Mouse (Mus musculus) left cerebral cortex, adult 8-10 months (tissue): ENCODE data around the gene Tbc1d10c. TPM values are rescaled to one million over a fixed set of nuclear protein-coding genes. Genes with fewer than 3 reads are reported as not detected.

Experiments used
- DNase-seq, 2 experiments: peaks; one replicate each; pipeline ENCODE4 v3.0.0; 2022; ENCODE audit warnings: low spot score in 2 of 2
- total RNA-seq, 4 experiments: library from RNA; stranded (reverse); gene quantifications; 2 replicates each; pipeline ENCODE4 v1.2.4; 2022

Gene Tbc1d10c
- total RNA-seq, 4 experiments from 2014 or later = 1.6 to 3.3 (median 2.7) TPM

- DNase-seq = peak; percentile 96 to 97
Measured at GRCm38 (mm10) chr19:4162646-4163542, 28.2 kb downstream of the Tbc1d10c start, which contains the start of gene Rps6kb2. Gene Rps6kb2 (minus strand): TSS chr19:4163354.

GRCm38 (mm10) chr19:4159049-4159448 lies 32.0 kb downstream of the Tbc1d10c start:
- no peak for DNase-seq

DNA sequence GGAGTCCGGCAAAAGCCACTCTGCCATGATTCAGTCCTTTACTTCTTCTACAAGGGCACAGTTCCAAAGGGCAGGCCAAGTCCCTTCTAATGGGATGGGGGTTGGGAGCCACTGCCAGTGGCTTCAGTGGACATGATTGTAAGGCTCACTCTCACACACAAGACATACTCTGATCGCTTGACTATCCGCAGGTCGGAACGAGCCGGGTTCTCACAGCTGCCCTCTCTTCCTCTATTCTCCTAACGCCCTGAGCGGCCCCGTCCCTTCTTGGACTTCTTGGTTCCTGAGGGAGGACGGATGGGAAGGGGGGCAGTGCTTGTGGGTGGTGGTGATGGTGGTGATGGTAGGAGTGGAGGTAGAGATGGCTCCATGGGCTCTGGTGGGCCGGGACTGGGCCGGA lies 34.3 kb downstream of the Tbc1d10c start:
- no peak for DNase-seq

GRCm38 (mm10) chr19:4156073-4156579 lies 35.0 kb downstream of the Tbc1d10c start:
- no peak for DNase-seq

GRCm38 (mm10) chr19:4155223-4156072 lies 35.6 kb downstream of the Tbc1d10c start:
- no peak for DNase-seq

DNA sequence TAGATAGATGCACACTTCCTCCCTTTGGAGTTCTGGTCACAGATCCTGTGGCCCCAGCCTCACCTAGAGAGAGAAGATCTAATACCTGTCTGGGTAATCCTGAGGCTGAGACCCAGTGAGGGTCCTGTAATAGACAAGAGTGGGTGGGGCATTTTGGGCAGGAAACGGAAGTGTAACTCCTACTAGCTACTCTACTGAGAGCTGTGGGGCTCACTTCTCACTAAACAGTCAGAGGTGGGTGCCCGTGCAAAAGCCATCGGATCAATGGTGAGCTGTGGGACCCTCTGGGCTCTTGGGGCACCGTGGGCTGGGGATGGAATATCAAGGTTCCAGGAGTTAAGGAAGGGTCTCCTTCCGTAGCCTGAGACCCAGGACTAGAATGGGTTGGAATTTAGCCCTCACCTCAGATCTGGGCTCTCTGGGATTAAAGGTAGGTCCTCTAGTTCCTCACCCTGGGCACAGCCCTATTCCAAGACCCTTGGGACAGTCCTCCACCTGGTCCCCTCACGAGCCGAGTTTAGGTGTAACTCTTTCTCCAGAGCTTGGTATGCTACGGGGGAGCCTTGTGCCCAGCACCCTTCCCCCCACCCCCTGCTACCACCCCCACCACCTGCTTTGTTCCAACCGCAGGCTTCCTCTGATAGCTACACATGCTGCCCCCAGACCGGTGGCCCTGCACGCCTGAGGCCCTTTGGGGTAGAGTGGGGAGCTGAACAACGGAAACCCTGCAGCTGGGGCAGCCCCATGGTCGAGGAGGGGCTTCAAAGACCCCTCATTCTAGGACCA lies 36.5 kb downstream of the Tbc1d10c start:
- no peak for DNase-seq

GRCm38 (mm10) chr19:4153232-4153654 lies 37.8 kb downstream of the Tbc1d10c start, which contains the start of gene Ptprcap:
Gene Ptprcap (plus strand): TSS chr19:4153604.
- DNase-seq = no peak

DNA sequence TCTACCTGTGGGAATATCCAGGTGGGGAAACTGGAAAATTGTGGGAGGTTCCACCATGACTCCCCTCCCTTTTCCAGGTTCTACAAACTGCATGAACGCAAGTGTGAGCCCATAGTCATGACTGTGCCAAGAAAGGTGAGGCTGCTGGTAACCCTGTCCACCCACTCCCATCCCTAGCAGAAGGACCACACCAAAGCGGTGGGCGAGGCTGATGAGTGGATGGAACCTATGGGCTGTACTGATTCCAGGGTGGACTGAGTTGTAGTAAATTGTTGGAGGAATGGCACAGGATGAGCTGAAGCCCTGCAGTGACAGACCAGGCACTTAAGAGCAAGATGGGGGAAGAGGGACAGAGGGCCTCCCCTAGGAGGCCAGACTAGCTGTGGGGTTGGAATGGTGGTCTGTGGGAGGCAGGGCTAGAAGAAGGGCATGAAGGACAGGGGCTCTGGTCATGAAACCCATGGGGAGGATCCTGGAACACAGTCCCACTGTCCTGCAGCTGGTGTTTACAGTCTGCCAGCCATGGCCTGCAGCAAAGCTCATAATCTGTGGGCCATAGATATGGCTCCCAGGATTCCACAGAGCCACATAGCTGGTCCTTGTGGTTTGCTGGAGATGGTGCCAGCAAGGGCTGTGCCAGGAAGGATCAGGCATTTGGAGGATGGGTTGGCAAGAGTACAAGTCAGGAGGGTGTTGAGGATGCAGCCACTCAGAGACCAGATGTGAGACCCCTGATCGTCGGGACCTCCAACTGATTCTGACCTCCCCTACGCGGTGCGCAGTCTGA lies 38.4 kb downstream of the Tbc1d10c start:
- no peak for DNase-seq

DNA sequence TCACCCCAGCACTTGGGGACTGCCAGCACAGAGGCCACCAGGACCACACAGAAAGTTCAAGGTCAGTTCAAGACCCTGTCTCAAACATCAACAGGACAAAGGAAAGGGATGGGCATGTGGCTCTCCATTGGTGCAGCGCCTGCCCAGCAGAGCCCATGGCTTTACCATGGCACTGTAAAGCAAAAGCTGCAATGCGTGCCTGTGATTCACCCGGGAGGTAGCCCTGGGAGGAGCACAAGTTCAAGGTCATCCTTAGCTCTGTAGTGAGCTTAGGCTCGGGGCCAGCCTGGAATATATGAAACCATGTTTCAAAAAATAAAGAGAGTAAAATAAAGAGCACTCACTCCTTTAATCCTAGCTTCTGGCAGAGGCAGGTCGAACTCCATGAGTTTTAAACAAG lies 39.2 kb downstream of the Tbc1d10c start:
- no peak for DNase-seq

DNA sequence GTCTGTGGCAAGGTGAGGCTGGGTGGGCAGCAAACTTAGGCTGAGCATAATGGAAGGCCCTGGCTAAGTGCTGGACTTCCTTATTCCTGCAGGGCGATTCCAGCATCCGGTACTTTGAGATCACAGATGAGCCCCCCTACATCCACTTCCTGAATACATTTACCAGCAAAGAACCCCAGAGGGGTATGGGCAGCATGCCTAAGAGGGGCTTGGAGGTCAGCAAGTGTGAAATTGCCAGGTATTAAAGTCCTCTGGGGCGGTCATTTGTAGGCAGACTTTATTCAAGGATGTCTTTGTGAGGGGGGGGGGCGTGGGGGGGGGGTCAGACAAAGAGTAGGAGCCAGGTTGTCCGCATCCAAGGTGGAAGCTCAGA lies 39.6 kb downstream of the Tbc1d10c start:
- DNase-seq = no peak

DNA sequence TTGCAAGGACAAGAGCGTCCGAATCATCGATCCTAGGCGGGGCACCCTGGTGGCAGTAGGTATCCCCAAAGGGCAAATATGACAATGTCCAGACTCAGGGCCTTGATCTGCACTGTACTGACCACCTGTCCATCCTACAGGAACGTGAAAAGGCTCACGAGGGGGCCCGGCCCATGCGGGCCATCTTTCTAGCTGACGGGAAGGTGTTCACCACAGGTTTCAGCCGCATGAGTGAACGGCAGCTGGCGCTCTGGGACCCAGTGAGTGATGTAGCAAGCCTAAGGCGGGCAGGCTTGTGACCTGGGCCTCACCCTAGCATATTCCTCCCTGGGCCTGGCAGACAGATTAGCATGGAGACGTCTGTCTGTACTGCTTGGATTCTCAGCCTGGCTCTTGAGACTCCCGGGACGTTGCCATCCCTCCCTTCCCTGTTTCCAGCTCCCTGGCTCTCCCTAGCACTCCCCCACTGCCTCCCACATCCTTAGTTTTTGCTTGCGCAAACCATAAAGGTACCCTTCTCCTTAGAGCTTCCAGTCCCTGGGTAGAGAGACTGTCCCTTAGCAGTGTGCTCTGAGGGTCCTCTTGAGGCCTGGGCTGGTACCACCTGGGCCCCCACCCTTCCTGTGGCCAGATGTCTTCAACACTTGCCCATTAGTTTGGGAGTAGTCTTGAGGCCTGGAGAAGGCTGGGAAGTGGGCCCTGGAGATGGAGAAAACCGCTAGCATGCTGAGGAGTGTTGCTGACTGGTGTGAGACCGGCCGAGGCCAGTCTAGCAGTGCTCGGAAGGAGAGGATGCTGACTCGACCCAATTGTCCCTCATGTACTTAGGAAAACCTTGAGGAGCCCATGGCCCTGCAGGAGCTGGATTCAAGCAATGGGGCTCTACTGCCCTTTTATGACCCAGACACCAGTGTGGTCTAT lies 40.3 kb downstream of the Tbc1d10c start:
- no peak for DNase-seq

DNA sequence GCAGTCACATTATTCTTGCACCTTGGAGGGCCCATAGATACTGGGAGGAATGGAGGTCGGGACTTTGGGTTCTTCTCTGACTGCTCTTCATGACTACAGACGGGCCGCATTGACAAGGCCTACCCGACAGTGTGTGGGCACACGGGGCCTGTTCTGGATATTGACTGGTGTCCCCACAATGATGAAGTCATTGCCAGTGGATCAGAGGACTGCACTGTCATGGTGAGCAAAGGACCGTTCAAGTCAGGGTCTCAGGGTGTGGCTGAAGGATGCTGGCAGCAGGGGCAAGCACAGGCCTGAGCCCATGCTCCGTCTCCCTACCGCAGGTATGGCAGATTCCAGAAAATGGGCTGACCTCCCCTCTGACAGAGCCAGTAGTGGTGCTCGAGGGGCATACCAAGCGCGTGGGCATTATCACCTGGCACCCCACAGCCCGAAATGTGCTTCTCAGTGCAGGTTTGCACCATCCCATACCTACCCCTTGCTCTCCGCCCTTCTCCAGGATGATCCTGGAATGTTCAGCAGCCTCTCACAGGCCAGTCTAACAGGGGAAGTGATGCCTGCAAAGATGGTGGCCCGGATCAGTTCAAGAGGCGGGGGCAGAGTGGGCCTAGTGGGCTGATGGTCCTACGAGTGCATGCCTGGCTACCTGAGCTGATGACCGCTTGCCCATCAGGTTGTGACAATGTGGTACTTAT lies 41.2 kb downstream of the Tbc1d10c start:
- no peak for DNase-seq

- no peak for DNase-seq
Measured at GRCm38 (mm10) chr19:4149283-4149682, 41.8 kb downstream of the Tbc1d10c start.

DNA sequence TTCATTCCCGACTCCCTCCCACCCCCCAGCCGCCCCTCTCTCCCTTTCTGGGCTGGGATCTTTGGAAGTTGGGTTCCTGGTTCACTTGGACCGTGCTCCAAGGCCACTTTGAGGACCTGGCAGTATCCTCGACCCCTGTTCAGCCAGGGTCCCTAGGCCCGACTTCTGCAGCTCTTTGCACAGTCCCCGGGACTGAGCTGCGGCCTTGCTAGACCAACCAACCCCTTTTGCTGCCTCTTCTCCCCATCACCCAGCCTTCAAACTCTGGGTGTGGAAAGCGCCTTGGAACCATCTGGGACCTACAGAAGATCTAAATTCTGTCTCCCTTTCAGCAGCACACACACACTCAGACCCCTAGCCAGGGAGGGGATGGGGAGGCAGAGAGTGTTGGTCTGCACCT lies 42.3 kb downstream of the Tbc1d10c start:
- DNase-seq = no peak

DNA sequence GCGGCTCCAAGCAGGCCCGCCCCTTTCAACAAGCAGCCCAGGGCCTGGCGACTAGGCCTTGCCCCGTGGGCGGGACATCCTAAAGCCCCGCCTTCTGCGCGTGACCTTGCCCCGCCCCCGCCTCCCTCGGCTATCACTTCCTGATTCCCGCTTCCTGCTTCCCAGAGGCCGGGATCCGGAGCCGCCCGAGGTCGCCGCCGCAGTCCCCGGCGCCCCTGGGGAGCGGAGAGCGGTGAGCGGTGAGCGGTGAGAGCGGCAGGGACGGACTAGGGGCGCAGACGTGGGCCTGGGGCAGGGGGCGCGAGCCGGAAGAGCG lies 42.6 kb downstream of the Tbc1d10c start, which contains the start of gene Coro1b:
Gene Coro1b (plus strand): TSS at position 129 of the 316 bp plus-strand sequence.
- peak; percentile 85 to 92 for DNase-seq

DNA sequence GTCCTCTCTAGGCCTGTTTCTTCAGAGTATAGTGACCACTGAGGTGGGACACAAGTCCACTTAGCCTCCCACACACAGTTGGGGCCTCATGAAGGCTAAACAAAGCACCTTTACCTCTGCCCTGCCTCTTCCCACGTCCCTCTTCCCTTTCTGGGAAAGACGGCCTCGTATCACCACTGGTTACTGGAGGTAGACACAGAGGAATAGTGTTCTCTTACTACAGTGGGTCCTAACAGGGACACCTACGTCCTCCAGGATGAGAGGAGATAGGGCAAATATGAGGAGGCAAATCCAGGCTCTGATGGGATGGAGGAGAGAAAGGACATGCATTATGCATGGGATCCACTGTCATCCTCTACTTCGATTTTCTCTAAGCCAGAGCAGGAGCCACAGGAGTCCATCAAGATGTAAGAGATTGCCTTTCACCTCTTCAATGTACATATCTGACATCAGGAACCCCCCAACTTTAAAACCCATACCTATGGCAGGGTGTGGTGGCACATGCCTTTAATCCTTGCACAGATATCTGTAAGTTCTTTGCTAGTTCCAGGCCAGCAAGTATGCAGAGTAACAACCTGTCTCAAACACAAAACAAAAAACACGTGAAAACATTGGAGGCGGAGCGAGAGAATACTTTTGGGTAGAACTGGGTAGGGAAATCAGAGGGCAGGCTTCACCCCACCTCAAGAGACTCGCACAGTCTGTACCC lies 43.1 kb downstream of the Tbc1d10c start:
- DNase-seq = no peak

GRCm38 (mm10) chr19:4147022-4147405 lies 44.1 kb downstream of the Tbc1d10c start:
- no peak for DNase-seq
